Mouse (Mus musculus): ENCODE measurements around the gene Epo. TPM values are rescaled to one million over a fixed set of nuclear protein-coding genes. Genes with fewer than 3 reads are reported as not detected.

Epo gene
- polyA plus RNA-seq, 1 experiment = not detected

DNA sequence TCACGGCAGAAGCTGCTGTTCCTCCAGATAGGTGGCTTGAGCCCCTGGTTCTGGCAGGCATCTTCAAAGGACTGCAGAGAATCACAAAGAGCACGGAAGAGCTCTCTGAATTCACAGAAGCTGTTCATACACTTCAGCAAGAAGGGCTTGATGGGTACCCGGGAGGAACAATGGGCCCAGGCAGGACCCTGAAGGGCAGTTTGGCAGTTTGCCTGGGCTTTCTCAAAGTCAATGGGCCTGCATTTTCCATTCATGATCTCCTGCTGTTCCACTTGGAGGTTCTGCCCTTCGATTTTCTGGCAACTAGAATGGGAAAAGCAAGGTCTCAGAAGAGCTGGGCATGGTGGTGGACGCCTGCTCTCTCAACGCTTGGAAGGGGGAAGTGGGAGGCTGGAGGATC is 99.2 kb downstream of the Epo start:
- Histone ChIP-seq H3K4me1 (ENCODE audit: control insufficient read depth, insufficient read depth, low read length) (no peaks in the 10 kb centered on the region), H3K27ac (ENCODE audit: control insufficient read depth, insufficient read depth, low read depth, low read length, poor library complexity) (no peak overlapping the region), H3K4me3 (replicated peaks; ENCODE audit: control insufficient read depth, low read depth, low read length) (no peak overlapping the region)
- 45% methylated on average over 6 of the region's 6 CpGs for WGBS
- TF ChIP-seq POLR2A (IDR thresholded peaks at IDR 0.05; ENCODE audit: borderline replicate concordance, control insufficient read depth, low read depth, low read length) = no peak
- no peak for TF ChIP-seq CTCF (IDR thresholded peaks at IDR 0.05; ENCODE audit: control insufficient read depth, insufficient read depth, low read length)

Other genes starting within 250 kb of the Epo start
- 115 and 217 TPM in 2 replicates for gene Ache, start 245.7 kb downstream of the Epo start, polyA plus RNA-seq (2011; ENCODE audit: insufficient read depth, insufficient read length, low replicate concordance, missing spikeins)
- 74.0 and 131 TPM in 2 replicates for gene Ufsp1, start 238.6 kb downstream of the Epo start, polyA plus RNA-seq (2011; ENCODE audit: insufficient read depth, insufficient read length, low replicate concordance, missing spikeins)
- gene Srrt, start 225.6 kb downstream of the Epo start, polyA plus RNA-seq (2011; ENCODE audit: insufficient read depth, insufficient read length, low replicate concordance, missing spikeins) = 304 and 461 TPM in 2 replicates
- 9.0 and 15.5 TPM in 2 replicates for gene Trip6, start 218.8 kb downstream of the Epo start, polyA plus RNA-seq (2011; ENCODE audit: insufficient read depth, insufficient read length, low replicate concordance, missing spikeins)
- 10.9 and 14.4 TPM in 2 replicates for gene Slc12a9, start 199.6 kb downstream of the Epo start, polyA plus RNA-seq (2011; ENCODE audit: insufficient read depth, insufficient read length, low replicate concordance, missing spikeins)
- 3.1 and 4.5 TPM in 2 replicates for gene Ephb4, start 183.1 kb downstream of the Epo start, polyA plus RNA-seq (2011; ENCODE audit: insufficient read depth, insufficient read length, low replicate concordance, missing spikeins)
- gene Zan, start 56.2 kb downstream of the Epo start, polyA plus RNA-seq (2011; ENCODE audit: insufficient read depth, insufficient read length, low replicate concordance, missing spikeins) = not detected in 2 replicates
- 22.1 and 32.2 TPM in 2 replicates for gene Pop7, start 30.7 kb downstream of the Epo start, polyA plus RNA-seq (2011; ENCODE audit: insufficient read depth, insufficient read length, low replicate concordance, missing spikeins)
- gene Gigyf1, start 14.7 kb downstream of the Epo start, polyA plus RNA-seq (2011; ENCODE audit: insufficient read depth, insufficient read length, low replicate concordance, missing spikeins) = 57.6 and 80.1 TPM in 2 replicates
- 294 and 476 TPM in 2 replicates for gene Gnb2, start 268 bp upstream of the Epo start, polyA plus RNA-seq (2011; ENCODE audit: insufficient read depth, insufficient read length, low replicate concordance, missing spikeins)
- not detected in 2 replicates for gene Actl6b, start 20.3 kb upstream of the Epo start, polyA plus RNA-seq (2011; ENCODE audit: insufficient read depth, insufficient read length, low replicate concordance, missing spikeins)
- 25.9 and 51.0 TPM in 2 replicates for gene Tfr2, start 36.6 kb upstream of the Epo start, polyA plus RNA-seq (2011; ENCODE audit: insufficient read depth, insufficient read length, low replicate concordance, missing spikeins)
- gene Mospd3, start 67.8 kb upstream of the Epo start, polyA plus RNA-seq (2011; ENCODE audit: insufficient read depth, insufficient read length, low replicate concordance, missing spikeins) = 25.4 and 29.1 TPM in 2 replicates
- gene Pcolce, start 80.5 kb upstream of the Epo start, polyA plus RNA-seq (2011; ENCODE audit: insufficient read depth, insufficient read length, low replicate concordance, missing spikeins) = 17.2 and 23.4 TPM in 2 replicates
- gene Fbxo24, start 95.8 kb upstream of the Epo start, polyA plus RNA-seq (2011; ENCODE audit: insufficient read depth, insufficient read length, low replicate concordance, missing spikeins) = 0.41 TPM in 1 of 2 replicates, not detected in the other
- gene Lrch4, start 95.9 kb upstream of the Epo start, polyA plus RNA-seq (2011; ENCODE audit: insufficient read depth, insufficient read length, low replicate concordance, missing spikeins) = 36.1 and 108 TPM in 2 replicates
- 24.9 and 41.6 TPM in 2 replicates for gene Gm20605, start 95.9 kb upstream of the Epo start, polyA plus RNA-seq (2011; ENCODE audit: insufficient read depth, insufficient read length, low replicate concordance, missing spikeins)
- gene Sap25, start 108.1 kb upstream of the Epo start, polyA plus RNA-seq (2011; ENCODE audit: insufficient read depth, insufficient read length, low replicate concordance, missing spikeins) = 65.6 and 161 TPM in 2 replicates
- gene Irs3, start 112.5 kb upstream of the Epo start, polyA plus RNA-seq (2011; ENCODE audit: insufficient read depth, insufficient read length, low replicate concordance, missing spikeins) = 0.77 TPM in 1 of 2 replicates, not detected in the other
- gene Agfg2, start 151.5 kb upstream of the Epo start, polyA plus RNA-seq (2011; ENCODE audit: insufficient read depth, insufficient read length, low replicate concordance, missing spikeins) = 33.1 and 50.5 TPM in 2 replicates
- 1.2 and 1.9 TPM in 2 replicates for gene Nyap1, start 208.4 kb upstream of the Epo start, polyA plus RNA-seq (2011; ENCODE audit: insufficient read depth, insufficient read length, low replicate concordance, missing spikeins)
- gene Tsc22d4, start 212.5 kb upstream of the Epo start, polyA plus RNA-seq (2011; ENCODE audit: insufficient read depth, insufficient read length, low replicate concordance, missing spikeins) = 143 and 144 TPM in 2 replicates
- gene Ppp1r35, start 245.6 kb upstream of the Epo start, polyA plus RNA-seq (2011; ENCODE audit: insufficient read depth, insufficient read length, low replicate concordance, missing spikeins) = 52.6 and 130 TPM in 2 replicates